ENCODE assay signal across 24 mouse cellular contexts in genomic region chr6:124907767-124908166, GRCm38 (mm10). TPM values are rescaled to one million over a fixed set of nuclear protein-coding genes. Genes with fewer than 3 reads are reported as not detected.
DNase-seq lines count a peak whose midpoint lies in the region; ATAC-seq lines count a peak whose summit lies in the region.
"Had no signal": no experiment of that assay in that cellular context is flagged by ENCODE, and none has a peak within 500 bp of the region (broad histone marks: within the 10 kb centered on the region; RNA-seq: fewer than 3 reads in every experiment).

No protein-coding gene starts in this region.

- DNase-seq in A20 (ENCODE audit: low read depth, low spot score), result peak; percentile 52
- peak; percentile 60 for DNase-seq in CD4-positive, CD25-positive, alpha-beta regulatory T cell, adult 2 months (ENCODE audit: low read depth, low spot score)
- no peak for DNase-seq in spleen, adult 12 weeks (ENCODE audit: low spot score)
- no peak for DNase-seq in right cerebral cortex, postnatal 4 days
- DNase-seq in layer of hippocampus, postnatal 36 days, result no peak
- DNase-seq: adrenal gland, adult 8-10 months; adrenal gland, postnatal 25 days; B cell, adult 2 months; cerebellum, adult 18-20 months; cerebellum, postnatal 25 days; forebrain, postnatal 0 days; gastrocnemius, adult 2 months; gastrocnemius, postnatal 14 days; heart, adult 11 months; heart, postnatal 10 days; heart, postnatal 36 days; kidney, adult 18-20 months had no signal

- peak; percentile 53 for ATAC-seq in activated CD4-positive, CD25-positive, alpha-beta regulatory T cell, adult 4 months
- ATAC-seq: forebrain, embryonic 14.5 days; forebrain, postnatal 0 days; intestine, embryonic 16.5 days had no signal

RNA-seq across cellular contexts. Expression of gene Lag3, which starts 3.7 kb away (rescaled TPM):
- polyA plus RNA-seq in activated CD4-positive, CD25-positive, alpha-beta regulatory T cell, adult 4 months (2017; shearing (Covaris generic)), result 10 to 100 TPM; 23.5 to 30.2 TPM
- 1 to 10 TPM; 2.1 to 2.3 TPM for total RNA-seq in layer of hippocampus, postnatal 36 days (2021)

RNA-seq across cellular contexts. Expression of gene Ptms, which starts 12.1 kb away (rescaled TPM):
- polyA plus RNA-seq in activated CD4-positive, CD25-positive, alpha-beta regulatory T cell, adult 4 months (2017; shearing (Covaris generic)), result 10 to 100 TPM; 12.0 to 12.8 TPM
- total RNA-seq in layer of hippocampus, postnatal 36 days (2021), result 1,000 to 10,000 TPM; 1,023 to 1,087 TPM

RNA-seq across cellular contexts. Expression of gene Cd4, which starts 19.7 kb away (rescaled TPM):
- 100 to 1,000 TPM; 240 to 401 TPM for polyA plus RNA-seq in activated CD4-positive, CD25-positive, alpha-beta regulatory T cell, adult 4 months (2017; shearing (Covaris generic))
- total RNA-seq in layer of hippocampus, postnatal 36 days (2021), result under 1 TPM in 1 of 2 experiments, not detected in 1; 0.23 TPM
- total RNA-seq: gastrocnemius, adult 2 months; MEL had no signal
- polyA plus RNA-seq: forebrain, embryonic 11.5 days; heart, embryonic 12.5 days; hindbrain, embryonic 10.5 days had no signal

RNA-seq across cellular contexts. Expression of gene Mlf2, which starts 23.4 kb away (rescaled TPM):
- 10 to 100 TPM; 46.7 to 70.4 TPM for polyA plus RNA-seq in activated CD4-positive, CD25-positive, alpha-beta regulatory T cell, adult 4 months (2017; shearing (Covaris generic))
- total RNA-seq in layer of hippocampus, postnatal 36 days (2021), result 100 to 1,000 TPM; 630 to 652 TPM

RNA-seq across cellular contexts. Expression of gene Gpr162, which starts 44.0 kb away (rescaled TPM):
- under 1 TPM in 1 of 2 experiments, not detected in 1; 0.21 TPM for polyA plus RNA-seq in activated CD4-positive, CD25-positive, alpha-beta regulatory T cell, adult 4 months (2017; shearing (Covaris generic))
- 100 to 1,000 TPM; 180 to 187 TPM for total RNA-seq in layer of hippocampus, postnatal 36 days (2021)
- total RNA-seq: gastrocnemius, adult 2 months had no signal

Comparison
In these comparisons a context has a peak if more than half of its experiments do, and no peak if none do; other contexts are left out.
1. DNase-seq: peak in A20 (single experiment) and CD4-positive, CD25-positive, alpha-beta regulatory T cell, adult 2 months (single experiment); none in spleen, adult 12 weeks (single experiment), right cerebral cortex, postnatal 4 days (single experiment) and layer of hippocampus, postnatal 36 days (0 of 2).